Mouse (Mus musculus): ENCODE measurements around the gene Etv6. TPM values are rescaled to one million over a fixed set of nuclear protein-coding genes. Genes with fewer than 3 reads are reported as not detected.
A peak's percentile ranks its signal among the peaks of the same experiment; 100 is the strongest.

Etv6 gene
- total RNA-seq, 2 experiments from 2014 or later, result 28.2 to 31.4 TPM

- peak; percentile 43 for DNase-seq
These were observed 175.4 kb downstream of the Etv6 start for GRCm38 (mm10) chr6:134210675-134211457.

- peak; percentile 56 for DNase-seq
These were observed 175.9 kb downstream of the Etv6 start for GRCm38 (mm10) chr6:134211458-134211776.

- no peak for DNase-seq
These were observed 182.2 kb downstream of the Etv6 start for GRCm38 (mm10) chr6:134217747-134218146.

- DNase-seq, result no peak
These were observed 182.9 kb downstream of the Etv6 start for GRCm38 (mm10) chr6:134218441-134218840.

GRCm38 (mm10) chr6:134219358-134219757 lies 183.9 kb downstream of the Etv6 start:
- peak; percentile 62 for DNase-seq

GRCm38 (mm10) chr6:134220209-134220777 lies 184.8 kb downstream of the Etv6 start:
- DNase-seq, result peak; percentile 63

- peak; percentile 62 for DNase-seq
These were observed 186.9 kb downstream of the Etv6 start for GRCm38 (mm10) chr6:134222248-134222929.

- DNase-seq, result no peak
These were observed 190.1 kb downstream of the Etv6 start for GRCm38 (mm10) chr6:134225564-134225963.

GRCm38 (mm10) chr6:134226349-134227169 lies 191.1 kb downstream of the Etv6 start:
- no peak for DNase-seq

- DNase-seq, result no peak
These were observed 200.8 kb downstream of the Etv6 start for GRCm38 (mm10) chr6:134236311-134236710.

GRCm38 (mm10) chr6:134238455-134238854 lies 203.0 kb downstream of the Etv6 start:
- no peak for DNase-seq

GRCm38 (mm10) chr6:134240988-134241387 lies 205.5 kb downstream of the Etv6 start:
- no peak for DNase-seq

GRCm38 (mm10) chr6:134243119-134243518 lies 207.6 kb downstream of the Etv6 start:
- DNase-seq, result peak; percentile 65

GRCm38 (mm10) chr6:134243546-134243945 lies 208.0 kb downstream of the Etv6 start:
- DNase-seq, result peak; percentile 32

GRCm38 (mm10) chr6:134244071-134244470 lies 208.6 kb downstream of the Etv6 start:
- no peak for DNase-seq

GRCm38 (mm10) chr6:134246109-134246508 lies 210.6 kb downstream of the Etv6 start:
- no peak for DNase-seq

- DNase-seq, result no peak
These were observed 211.8 kb downstream of the Etv6 start for GRCm38 (mm10) chr6:134247324-134247723.

GRCm38 (mm10) chr6:134248720-134249119 lies 213.2 kb downstream of the Etv6 start:
- no peak for DNase-seq

GRCm38 (mm10) chr6:134250764-134251163 lies 215.3 kb downstream of the Etv6 start:
- no peak for DNase-seq

- DNase-seq, result no peak
These were observed 215.9 kb downstream of the Etv6 start for GRCm38 (mm10) chr6:134251364-134251763.

GRCm38 (mm10) chr6:134252081-134252755 lies 216.7 kb downstream of the Etv6 start:
- no peak for DNase-seq

- no peak for DNase-seq
These were observed 220.9 kb downstream of the Etv6 start for GRCm38 (mm10) chr6:134256369-134256768.
